Comparison of ENCODE assay signal across 28 mouse cellular contexts in the genomic region with DNA sequence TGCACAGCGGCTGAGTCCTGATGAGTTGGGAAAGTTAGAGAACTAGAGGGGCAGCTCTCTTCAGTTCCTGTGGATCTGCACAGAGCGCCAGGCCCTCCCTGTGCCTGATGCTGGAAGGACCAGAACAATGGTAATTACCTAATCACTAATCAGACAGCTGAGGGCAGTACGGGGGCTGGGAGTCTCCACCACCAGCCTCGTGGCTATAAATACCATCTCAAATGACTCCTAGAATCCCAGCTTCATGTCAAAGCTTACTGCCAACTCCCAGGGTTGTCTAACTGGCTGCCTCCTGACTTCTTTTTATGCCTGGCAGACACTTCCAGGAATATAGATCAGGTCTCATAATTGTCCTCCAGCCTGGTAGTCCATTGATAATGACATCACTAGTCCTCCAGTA. TPM values are rescaled to one million over a fixed set of nuclear protein-coding genes. Genes with fewer than 3 reads are reported as not detected.
DNase-seq lines count a peak whose midpoint lies in the region; ATAC-seq and TF ChIP-seq lines count a peak whose summit lies in the region.
"Had no signal": no experiment of that assay in that cellular context is flagged by ENCODE, and none has a peak within 500 bp of the region (broad histone marks: within the 10 kb centered on the region; RNA-seq: fewer than 3 reads in every experiment).

No protein-coding gene starts in this region.

- H3K9ac ChIP-seq in heart, adult 2 months (ENCODE audit: low read depth, low read length), result no peak overlapping the region
- H3K9ac ChIP-seq in heart, embryonic 15.5 days, result peak overlapping the region; percentile 20; the same call in 1 of the 2 replicates
- H3K9ac ChIP-seq in midbrain, embryonic 11.5 days (ENCODE audit: low read length), result no peak overlapping the region
- H3K9ac ChIP-seq: embryonic facial prominence, embryonic 15.5 days; hindbrain, embryonic 12.5 days; liver, embryonic 15.5 days; lung, embryonic 15.5 days had no signal

- TF ChIP-seq POLR2A in heart, adult 2 months (IDR thresholded peaks at IDR 0.05; ENCODE audit: insufficient read depth, low read depth, low read length), result no peak
- TF ChIP-seq POLR2A in thymus, adult 2 months (IDR thresholded peaks at IDR 0.05; ENCODE audit: control insufficient read depth, extremely low read depth, insufficient read depth, low read length, poor library complexity), result no peak

- peak overlapping the region; percentile 65 for H3K27ac ChIP-seq in heart, adult 2 months
- H3K27ac ChIP-seq in heart, embryonic 15.5 days, result peak overlapping the region; percentile 81
- H3K27ac ChIP-seq in thymus, adult 2 months (ENCODE audit: control insufficient read depth, insufficient read depth, low read length), result no peak overlapping the region
- no peak overlapping the region for H3K27ac ChIP-seq in midbrain, embryonic 11.5 days (ENCODE audit: low read depth, low read length)
- H3K27ac ChIP-seq: embryonic facial prominence, embryonic 15.5 days; hindbrain, embryonic 12.5 days; left cerebral cortex, adult 2 months; liver, embryonic 15.5 days; lung, embryonic 15.5 days had no signal

- intact Hi-C loops in heart, adult 2 months (cut with DNase I), result no loop called here
- intact Hi-C loops in heart, postnatal 36 days (cut with DNase I), result no loop called here

- TF ChIP-seq CTCF in heart, adult 2 months (IDR thresholded peaks at IDR 0.05), result no peak
- TF ChIP-seq CTCF in thymus, adult 2 months (IDR thresholded peaks at IDR 0.05; ENCODE audit: borderline replicate concordance, control insufficient read depth, extremely low read depth, insufficient read depth, low read length, poor library complexity), result no peak

- peak in 1 of 2 experiments; percentile 47 for DNase-seq in heart, adult 2 months
- DNase-seq in heart, postnatal 36 days, result no peak
- peak; percentile 49 for DNase-seq in Muller cell, postnatal 12 days (ENCODE audit: inconsistent ontology term)
- peak; percentile 67 for DNase-seq in brain, adult 2 months (ENCODE audit: low read depth, low spot score)
- no peak for DNase-seq in thymus, adult 2 months
- no peak for DNase-seq in midbrain, embryonic 11.5 days (ENCODE audit: low spot score, missing footprints)
- DNase-seq: adrenal gland, postnatal 10 days; B cell, adult 2 months; cerebellum, adult 2 months; cerebellum, postnatal 25 days; embryo, embryonic 11 days; gastrocnemius, postnatal 36 days; kidney, adult 11 months; kidney, postnatal 4 days; liver; lung, postnatal 36 days; right cerebral cortex, postnatal 14 days; spleen, adult 18-20 months had no signal

- no peaks in the 10 kb centered on the region for H3K27me3 ChIP-seq in heart, adult 2 months (ENCODE audit: control insufficient read depth, insufficient read depth, low read length)
- no peaks in the 10 kb centered on the region for H3K27me3 ChIP-seq in heart, embryonic 15.5 days
- no peaks in the 10 kb centered on the region for H3K27me3 ChIP-seq in thymus, adult 2 months (ENCODE audit: control insufficient read depth, insufficient read depth, low read length)
- H3K27me3 ChIP-seq in midbrain, embryonic 11.5 days (ENCODE audit: control insufficient read depth, insufficient read depth, low read length), result no peaks in the 10 kb centered on the region
- H3K27me3 ChIP-seq: embryonic facial prominence, embryonic 15.5 days; hindbrain, embryonic 12.5 days; liver, embryonic 15.5 days; lung, embryonic 15.5 days had no signal

- TF ChIP-seq EP300 in heart, adult 2 months (IDR thresholded peaks at IDR 0.05; ENCODE audit: insufficient read depth, low read depth, low read length), result no peak

- H3K4me1 ChIP-seq in heart, adult 2 months (ENCODE audit: control insufficient read depth, insufficient read depth, low read length), result peaks cover 8% of the 10 kb centered on the region
- peaks cover 18% of the 10 kb centered on the region for H3K4me1 ChIP-seq in heart, embryonic 15.5 days (replicated peaks)
- peaks cover 3% of the 10 kb centered on the region; the same call in 1 of the 2 replicates for H3K4me1 ChIP-seq in thymus, adult 2 months (replicated peaks; ENCODE audit: control insufficient read depth, insufficient read depth, low read length)
- peaks cover 5% of the 10 kb centered on the region for H3K4me1 ChIP-seq in midbrain, embryonic 11.5 days (ENCODE audit: control insufficient read depth, insufficient read depth, low read length)
- H3K4me1 ChIP-seq: lung, embryonic 15.5 days had no signal

- H3K4me2 ChIP-seq in heart, embryonic 15.5 days, result no peak overlapping the region
- no peak overlapping the region for H3K4me2 ChIP-seq in midbrain, embryonic 11.5 days
- H3K4me2 ChIP-seq: embryonic facial prominence, embryonic 15.5 days; hindbrain, embryonic 12.5 days; liver, embryonic 15.5 days; lung, embryonic 15.5 days had no signal

- no peak for ATAC-seq in heart, embryonic 15.5 days (replicated peaks; ENCODE audit: insufficient number of reproducible peaks, insufficient read depth, low FRiP score, low read depth)
- ATAC-seq in midbrain, embryonic 11.5 days (ENCODE audit: low FRiP score), result no peak
- ATAC-seq in frontal cortex, adult (ENCODE audit: low TSS enrichment), result no peak
- ATAC-seq: forebrain, embryonic 16.5 days had no signal

- H3K9me3 ChIP-seq in heart, embryonic 15.5 days (replicated peaks), result no peaks in the 10 kb centered on the region
- no peaks in the 10 kb centered on the region for H3K9me3 ChIP-seq in midbrain, embryonic 11.5 days (ENCODE audit: control insufficient read depth, low read length)
- H3K9me3 ChIP-seq: embryonic facial prominence, embryonic 15.5 days; G1E; hindbrain, embryonic 12.5 days; liver, embryonic 15.5 days; lung, embryonic 15.5 days had no signal

- WGBS in heart, adult 2 months, result 27% methylated on average over 4 of the region's 4 CpGs
- WGBS in heart, embryonic 15.5 days, result 22% methylated on average over 4 of the region's 4 CpGs
- WGBS in thymus, adult 2 months, result 91% methylated on average over 4 of the region's 4 CpGs
- WGBS in midbrain, embryonic 11.5 days, result 65% methylated on average over 4 of the region's 4 CpGs

- no peaks in the 10 kb centered on the region for H3K36me3 ChIP-seq in heart, adult 2 months (ENCODE audit: control insufficient read depth, insufficient read depth, low read length)
- no peaks in the 10 kb centered on the region for H3K36me3 ChIP-seq in heart, embryonic 15.5 days
- no peaks in the 10 kb centered on the region for H3K36me3 ChIP-seq in thymus, adult 2 months (ENCODE audit: control insufficient read depth, insufficient read depth, low read length)
- no peaks in the 10 kb centered on the region for H3K36me3 ChIP-seq in midbrain, embryonic 11.5 days (ENCODE audit: control insufficient read depth, insufficient read depth, low read length)
- H3K36me3 ChIP-seq: embryonic facial prominence, embryonic 15.5 days; G1E; hindbrain, embryonic 12.5 days; liver, embryonic 15.5 days; lung, embryonic 15.5 days had no signal

- H3K79me2 ChIP-seq in heart, adult 2 months (replicated peaks; ENCODE audit: control insufficient read depth, insufficient read depth, low read length), result no peaks in the 10 kb centered on the region

- H3K4me3 ChIP-seq in heart, adult 2 months, result no peak overlapping the region
- H3K4me3 ChIP-seq in heart, embryonic 15.5 days, result no peak overlapping the region
- H3K4me3 ChIP-seq in thymus, adult 2 months (ENCODE audit: control insufficient read depth, insufficient read depth, low read length), result no peak overlapping the region
- H3K4me3 ChIP-seq in midbrain, embryonic 11.5 days (ENCODE audit: low read depth, low read length), result no peak overlapping the region
- H3K4me3 ChIP-seq: embryonic facial prominence, embryonic 15.5 days; hindbrain, embryonic 12.5 days; left cerebral cortex, adult 2 months; liver, embryonic 15.5 days; lung, embryonic 15.5 days had no signal

RNA-seq across cellular contexts. Expression of a gene that starts 4.9 kb away (rescaled TPM):
- 100 to 1,000 TPM; 117 to 121 TPM for total RNA-seq in heart, adult 2 months (2021)
- polyA plus RNA-seq in heart, adult 2 months (2012; rRNA removed), result 49.9 and 80.2 TPM in 2 replicates
- 100 to 1,000 TPM in 1 of 2 experiments, 10 to 100 TPM in 1; 98.7 to 126 TPM for total RNA-seq in heart, postnatal 36 days (2021)
- 168 and 203 TPM in 2 replicates for polyA plus RNA-seq in heart, embryonic 15.5 days (2015; fragmentation: Nextera tagmentation; extraction: Ambion mirVana)
- 87.4 and 89.5 TPM in 2 replicates for polyA plus RNA-seq in thymus, adult 2 months (2012; rRNA removed)
- 410 and 416 TPM in 2 replicates for polyA plus RNA-seq in midbrain, embryonic 11.5 days (2014; fragmentation: Nextera tagmentation; extraction: Ambion mirVana)

RNA-seq across cellular contexts. Expression of a gene that starts 11.9 kb away (rescaled TPM):
- total RNA-seq in heart, adult 2 months (2021), result 100 to 1,000 TPM; 262 to 309 TPM
- polyA plus RNA-seq in heart, adult 2 months (2012; rRNA removed), result 260 and 278 TPM in 2 replicates
- 100 to 1,000 TPM; 272 to 280 TPM for total RNA-seq in heart, postnatal 36 days (2021)
- polyA plus RNA-seq in heart, embryonic 15.5 days (2015; fragmentation: Nextera tagmentation; extraction: Ambion mirVana), result 49.1 and 57.6 TPM in 2 replicates
- polyA plus RNA-seq in thymus, adult 2 months (2012; rRNA removed), result 37.5 and 49.3 TPM in 2 replicates
- 2.2 and 3.0 TPM in 2 replicates for polyA plus RNA-seq in midbrain, embryonic 11.5 days (2014; fragmentation: Nextera tagmentation; extraction: Ambion mirVana)
- total RNA-seq: CH12.LX, G1E had no signal

RNA-seq across cellular contexts. Expression of a gene that starts 25.4 kb away (rescaled TPM):
- total RNA-seq in heart, adult 2 months (2021), result 1 to 10 TPM; 5.2 to 9.0 TPM
- polyA plus RNA-seq in heart, adult 2 months (2012; rRNA removed), result 4.7 and 7.8 TPM in 2 replicates
- 1 to 10 TPM; 4.2 to 5.9 TPM for total RNA-seq in heart, postnatal 36 days (2021)
- polyA plus RNA-seq in heart, embryonic 15.5 days (2015; fragmentation: Nextera tagmentation; extraction: Ambion mirVana), result 6.5 and 18.3 TPM in 2 replicates
- polyA plus RNA-seq in thymus, adult 2 months (2012; rRNA removed), result 345 and 352 TPM in 2 replicates
- polyA plus RNA-seq in midbrain, embryonic 11.5 days (2014; fragmentation: Nextera tagmentation; extraction: Ambion mirVana), result 6.7 and 7.3 TPM in 2 replicates

RNA-seq across cellular contexts. Expression of a gene that starts 48.8 kb away (rescaled TPM):
- total RNA-seq in heart, adult 2 months (2021), result 10 to 100 TPM; 20.7 to 26.3 TPM
- 26.4 and 30.7 TPM in 2 replicates for polyA plus RNA-seq in heart, adult 2 months (2012; rRNA removed)
- 10 to 100 TPM; 23.0 to 25.5 TPM for total RNA-seq in heart, postnatal 36 days (2021)
- 17.4 and 18.0 TPM in 2 replicates for polyA plus RNA-seq in heart, embryonic 15.5 days (2015; fragmentation: Nextera tagmentation; extraction: Ambion mirVana)
- 8.4 and 9.9 TPM in 2 replicates for polyA plus RNA-seq in thymus, adult 2 months (2012; rRNA removed)
- 10.0 and 10.2 TPM in 2 replicates for polyA plus RNA-seq in midbrain, embryonic 11.5 days (2014; fragmentation: Nextera tagmentation; extraction: Ambion mirVana)

RNA-seq across cellular contexts. Expression of a gene that starts 48.8 kb away (rescaled TPM):
- total RNA-seq in heart, adult 2 months (2021), result 10 to 100 TPM; 25.5 to 33.6 TPM
- polyA plus RNA-seq in heart, adult 2 months (2012; rRNA removed), result 44.5 and 47.4 TPM in 2 replicates
- total RNA-seq in heart, postnatal 36 days (2021), result 10 to 100 TPM; 27.0 to 28.9 TPM
- polyA plus RNA-seq in heart, embryonic 15.5 days (2015; fragmentation: Nextera tagmentation; extraction: Ambion mirVana), result 29.9 TPM in 2 replicates
- polyA plus RNA-seq in thymus, adult 2 months (2012; rRNA removed), result 43.0 and 46.5 TPM in 2 replicates
- 14.4 and 19.5 TPM in 2 replicates for polyA plus RNA-seq in midbrain, embryonic 11.5 days (2014; fragmentation: Nextera tagmentation; extraction: Ambion mirVana)

Comparison
In these comparisons a context has a peak if more than half of its experiments do, and no peak if none do; other contexts are left out.
1. DNase-seq: peak in Muller cell, postnatal 12 days (single experiment) and brain, adult 2 months (single experiment); none in heart, postnatal 36 days (0 of 2), thymus, adult 2 months (single experiment) and midbrain, embryonic 11.5 days (single experiment).
2. H3K27ac ChIP-seq: peak in heart, adult 2 months (single experiment) and heart, embryonic 15.5 days (single experiment); none in thymus, adult 2 months (single experiment) and midbrain, embryonic 11.5 days (single experiment).
3. RNA of a gene that starts 25.4 kb away (polyA plus RNA-seq): 345 to 352 TPM in thymus, adult 2 months; 4.7 to 7.8 TPM in heart, adult 2 months, 6.7 to 7.3 TPM in midbrain, embryonic 11.5 days and 6.5 to 18.3 TPM in heart, embryonic 15.5 days; every median in the first group is over 10 times any median in the second.